Mouse (Mus musculus) liver, postnatal 0 days (tissue): ENCODE data around the gene Cmbl. TPM values are rescaled to one million over a fixed set of nuclear protein-coding genes. Genes with fewer than 3 reads are reported as not detected.
A peak's percentile ranks its signal among the peaks of the same experiment; 100 is the strongest.

Experiments
- ATAC-seq: fragments of 200-750 bp; cut with Nextera tagmentation; 2 replicates; pipeline ENCODE4 v1.8.0; 2017; ENCODE audit warnings: mild to moderate bottlenecking, moderate library complexity
- DNase-seq: peaks from one replicate; pipeline ENCODE4 v3.0.0-alpha.2; 2016
- H3K27ac ChIP-seq: fragments of 300-500 bp; sonication (generic); 2 replicates; pipeline ENCODE4 v1.5.1; 2014; ENCODE audit warnings: antibody characterized with exemption, moderate library complexity, mild to moderate bottlenecking, low read depth
- H3K27me3 ChIP-seq: fragments of 300-500 bp; sonication (generic); 2 replicates; pipeline ENCODE4 v1.6.1; 2014; ENCODE audit warnings: low read length, control low read depth, mixed read lengths; ENCODE audit not compliant: insufficient read depth
- H3K36me3 ChIP-seq: fragments of 300-500 bp; sonication (generic); replicated peaks from 2 replicates; pipeline ENCODE4 v1.6.1; 2014; ENCODE audit warnings: mild to moderate bottlenecking, control low read depth, low read length, moderate library complexity, mixed read lengths; ENCODE audit not compliant: insufficient read depth
- H3K4me1 ChIP-seq: fragments of 300-500 bp; sonication (generic); 2 replicates; pipeline ENCODE4 v1.6.1; 2014; ENCODE audit warnings: antibody characterized with exemption, mild to moderate bottlenecking, control low read depth; ENCODE audit not compliant: insufficient read depth
- H3K4me2 ChIP-seq: fragments of 300-500 bp; sonication (generic); 2 replicates; pipeline ENCODE4 v1.6.1; 2014; ENCODE audit warnings: low read depth, mild to moderate bottlenecking, low read length, moderate library complexity, mixed read lengths
- H3K4me3 ChIP-seq: fragments of 300-500 bp; sonication (generic); 2 replicates; pipeline ENCODE4 v1.5.1; 2014; ENCODE audit warnings: low read depth, low read length
- H3K9ac ChIP-seq: fragments of 300-500 bp; sonication (generic); replicated peaks from 2 replicates; pipeline ENCODE4 v1.6.1; 2014; ENCODE audit warnings: mild to moderate bottlenecking, moderate library complexity
- H3K9me3 ChIP-seq: fragments of 300-500 bp; sonication (generic); 2 replicates; pipeline ENCODE4 v1.6.1; 2016; ENCODE audit warnings: mild to moderate bottlenecking, control low read depth, low read length, mixed read lengths
- CTCF ChIP-seq: sonication (generic); IDR thresholded peaks from 2 replicates; pipeline ENCODE4 v1.5.1; 2016; ENCODE audit warnings: antibody characterized with exemption, low read depth
- EP300 ChIP-seq: IDR thresholded peaks from 2 replicates; pipeline ENCODE4 v1.6.1; 2016; ENCODE audit warnings: antibody characterized with exemption, low read depth, mild to moderate bottlenecking
- WGBS: fragments of 180-500 bp; shearing (Covaris S2); extraction: QIAGEN DNeasy Blood & Tissue Kit; methylation state at CpG from one replicate; pipeline ENCODE4 v1.1.7; 2014; ENCODE audit not compliant: insufficient replicate concordance; 5-methylcytosine and 5-hydroxymethylcytosine counted together
- polyA plus RNA-seq: library from polyadenylated mRNA; unstranded; fragments of >200 nt; fragmentation: Nextera tagmentation; extraction: Ambion mirVana; gene quantifications from 2 replicates; pipeline ENCODE4 v1.2.1, GENCODE M21; 2015

The Cmbl gene
- polyA plus RNA-seq, 1 experiment from 2014 or later, result 113 TPM

DNA sequence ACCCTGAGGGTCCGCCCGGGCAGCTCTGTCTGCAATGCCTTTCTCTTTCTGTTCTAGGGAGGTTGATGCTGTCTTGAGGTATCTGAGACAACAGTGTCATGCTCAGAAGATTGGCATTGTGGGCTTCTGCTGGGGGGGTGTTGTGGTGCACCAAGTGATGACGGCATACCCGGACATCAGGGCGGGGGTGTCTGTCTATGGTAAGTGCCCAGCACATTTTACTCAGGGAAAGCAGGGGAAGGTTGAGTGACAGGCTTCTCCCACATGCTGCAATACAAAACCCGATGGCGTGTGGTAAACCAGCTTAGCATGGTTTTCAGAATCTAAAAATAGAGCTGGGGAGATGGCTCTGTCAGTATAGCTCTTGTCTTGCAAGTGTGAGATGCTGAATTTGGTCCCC is 20.0 kb downstream of the Cmbl start:
- Histone ChIP-seq H3K27me3 (no peaks in the 10 kb centered on the region), H3K9ac (no peak overlapping the region), H3K36me3 (peaks cover 10% of the 10 kb centered on the region), H3K4me3 (no peak overlapping the region), H3K9me3 (no peaks in the 10 kb centered on the region), H3K4me1 (peaks cover 6% of the 10 kb centered on the region; the same call in 1 of the 2 replicates), H3K4me2 (no peak overlapping the region), H3K27ac (no peak overlapping the region)
- DNase-seq (no peak), ATAC-seq (no peak)
- 52% methylated on average over 7 of the region's 7 CpGs for WGBS
- TF ChIP-seq EP300, result no peak
- no peak for TF ChIP-seq CTCF

DNA sequence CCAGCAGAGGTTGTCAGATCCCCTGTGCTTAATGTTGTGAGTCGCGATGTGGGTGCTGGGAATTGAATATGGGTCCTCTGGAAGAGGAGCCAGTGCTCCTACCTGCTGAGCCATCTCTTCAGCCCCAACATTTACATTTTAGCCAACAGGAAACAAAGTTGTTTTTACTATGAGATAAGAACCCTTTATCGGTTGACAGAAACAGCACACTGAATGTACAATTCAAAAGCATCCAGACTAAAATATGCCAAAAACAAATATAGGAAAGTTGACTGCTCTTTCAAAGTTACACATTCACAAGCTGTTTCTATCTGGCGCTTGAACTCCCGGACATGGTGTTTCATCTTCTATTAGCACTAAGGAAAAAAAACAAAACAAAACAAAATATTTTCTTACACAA is 20.9 kb downstream of the Cmbl start:
- no peaks in the 10 kb centered on the region for H3K9me3 ChIP-seq
- no peak for DNase-seq
- no peaks in the 10 kb centered on the region for H3K27me3 ChIP-seq
- no peak overlapping the region for H3K4me2 ChIP-seq
- 69% methylated on average over 5 of the region's 5 CpGs for WGBS
- no peak overlapping the region for H3K4me3 ChIP-seq
- H3K9ac ChIP-seq, result no peak overlapping the region
- H3K36me3 ChIP-seq, result peaks cover 19% of the 10 kb centered on the region
- H3K4me1 ChIP-seq, result peaks cover 6% of the 10 kb centered on the region; the same call in 1 of the 2 replicates
- H3K27ac ChIP-seq, result no peak overlapping the region
- no peak for ATAC-seq
- TF ChIP-seq CTCF (no peak), EP300 (no peak; the same call in 1 of the 2 replicates)

DNA sequence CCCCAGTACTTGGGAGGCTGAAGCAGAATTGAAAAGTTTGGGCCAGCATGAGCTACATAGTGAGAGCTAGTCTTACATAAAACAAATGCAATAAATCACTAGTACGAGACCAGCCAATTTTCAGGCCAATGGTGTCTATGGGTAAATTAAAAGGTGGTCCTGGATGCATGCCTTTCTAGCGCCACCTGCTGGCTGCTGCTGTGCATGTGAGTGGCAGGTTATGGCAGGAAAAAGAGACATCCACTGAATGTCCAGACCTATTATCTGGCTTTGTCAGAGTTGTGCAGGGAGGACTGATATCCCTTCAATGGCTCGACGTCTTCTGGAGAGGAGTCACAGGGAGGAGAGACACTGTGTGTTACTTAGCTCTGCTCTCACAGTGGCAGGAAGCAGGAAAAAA is 21.3 kb downstream of the Cmbl start:
- H3K4me3 ChIP-seq, result no peak overlapping the region
- 7% methylated on average over 4 of the region's 4 CpGs for WGBS
- peak; percentile 45 for ATAC-seq
- peak; percentile 93 for DNase-seq
- H3K4me2 ChIP-seq, result no peak overlapping the region
- no peaks in the 10 kb centered on the region for H3K27me3 ChIP-seq
- H3K27ac ChIP-seq, result no peak overlapping the region
- peak; percentile 100 for TF ChIP-seq CTCF
- TF ChIP-seq EP300, result no peak
- H3K4me1 ChIP-seq, result peaks cover 6% of the 10 kb centered on the region; the same call in 1 of the 2 replicates
- no peaks in the 10 kb centered on the region for H3K9me3 ChIP-seq
- H3K36me3 ChIP-seq, result peaks cover 23% of the 10 kb centered on the region
- H3K9ac ChIP-seq, result no peak overlapping the region

DNA sequence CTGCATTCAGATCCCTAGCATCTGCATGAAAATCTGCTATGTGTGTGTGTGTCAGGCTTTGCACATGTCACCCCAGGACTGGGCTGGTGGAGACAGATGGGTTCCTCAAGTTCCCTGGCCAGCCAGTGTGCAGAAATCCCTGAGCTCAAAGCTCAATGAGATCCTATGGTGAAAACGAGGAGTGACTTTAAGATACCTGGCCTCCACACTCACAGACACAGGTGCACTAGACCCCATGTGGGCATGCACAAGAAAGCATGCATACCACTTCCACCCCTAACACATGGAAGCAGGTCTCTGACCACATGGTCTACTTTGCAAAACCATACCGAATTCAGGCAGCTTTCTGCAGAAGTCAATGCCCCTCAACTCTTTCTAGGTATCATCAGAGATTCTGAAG is 22.6 kb downstream of the Cmbl start:
- no peak overlapping the region for H3K27ac ChIP-seq
- H3K9me3 ChIP-seq, result no peaks in the 10 kb centered on the region
- no peaks in the 10 kb centered on the region for H3K27me3 ChIP-seq
- no peak for TF ChIP-seq EP300
- no peak for TF ChIP-seq CTCF
- 49% methylated on average over 2 of the region's 2 CpGs for WGBS
- no peak overlapping the region for H3K4me2 ChIP-seq
- no peak for ATAC-seq
- H3K4me1 ChIP-seq, result peaks cover 6% of the 10 kb centered on the region; the same call in 1 of the 2 replicates
- DNase-seq, result no peak
- peaks cover 36% of the 10 kb centered on the region for H3K36me3 ChIP-seq
- no peak overlapping the region for H3K9ac ChIP-seq
- no peak overlapping the region for H3K4me3 ChIP-seq

DNA sequence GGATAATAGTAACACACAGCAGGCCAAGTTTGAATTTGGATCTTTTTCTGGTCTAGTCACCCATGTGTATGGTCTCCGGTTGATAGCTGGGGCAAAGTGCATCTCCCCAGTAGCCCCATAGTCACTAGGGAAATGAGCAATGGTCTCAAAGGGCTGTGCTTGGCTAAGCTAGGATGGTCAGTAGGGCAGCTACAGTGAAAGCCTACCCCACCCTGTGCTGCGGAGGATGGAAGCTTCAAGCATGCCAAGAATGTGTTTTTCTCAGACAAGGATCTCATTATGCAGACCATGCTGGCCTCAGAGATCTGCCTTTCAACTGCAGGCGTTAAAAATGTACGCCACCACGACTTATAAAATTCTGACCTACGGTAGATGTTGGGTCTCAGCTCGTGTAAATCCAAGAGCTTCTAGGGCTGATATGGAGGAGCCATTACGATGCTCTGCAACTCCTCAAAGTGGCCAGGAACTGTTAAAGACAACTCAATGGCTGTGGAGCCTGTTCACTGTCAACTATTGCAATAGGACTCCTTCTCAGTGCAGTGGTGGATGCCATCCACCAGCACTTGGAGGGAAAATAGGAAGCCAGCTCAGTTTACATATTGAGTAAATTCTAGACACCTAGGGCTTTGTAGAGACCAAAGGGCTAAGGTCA is 23.9 kb downstream of the Cmbl start:
- DNase-seq, result no peak
- Histone ChIP-seq H3K9me3 (no peaks in the 10 kb centered on the region), H3K4me3 (no peak overlapping the region), H3K9ac (no peak overlapping the region), H3K27me3 (no peaks in the 10 kb centered on the region), H3K36me3 (peaks cover 49% of the 10 kb centered on the region), H3K4me1 (0 out of 2 replicates have a peak, but pooled peaks cover 2% of the 10 kb centered on the region), H3K27ac (no peak overlapping the region), H3K4me2 (no peak overlapping the region)
- ATAC-seq, result no peak
- WGBS, result 72% methylated on average over 8 of the region's 8 CpGs
- TF ChIP-seq EP300 (no peak), CTCF (no peak)

DNA sequence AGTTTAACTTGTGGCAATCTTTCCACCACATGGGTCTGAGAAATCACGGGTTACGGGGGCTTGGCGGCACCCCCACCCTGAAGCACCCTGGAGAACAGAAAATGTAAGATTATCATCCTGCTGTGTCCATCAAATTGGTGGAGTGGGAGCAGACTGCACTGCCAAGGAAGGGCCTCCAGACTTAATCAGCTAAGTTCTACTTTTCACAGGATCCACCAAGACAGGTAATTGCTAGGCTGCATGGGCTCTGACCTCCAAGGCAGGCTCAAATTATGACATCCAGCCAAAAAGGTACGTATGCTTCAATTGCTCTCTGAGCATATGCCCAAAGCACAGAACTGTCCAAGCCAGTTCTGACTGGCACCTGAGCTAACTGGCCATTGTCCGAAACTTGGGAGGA is 25.0 kb downstream of the Cmbl start:
- Histone ChIP-seq H3K36me3 (peaks cover 58% of the 10 kb centered on the region), H3K9ac (no peak overlapping the region)

More for the DNA sequence above, 25.0 kb downstream of the Cmbl start:
- Histone ChIP-seq H3K27ac (no peak overlapping the region), H3K9me3 (no peaks in the 10 kb centered on the region), H3K4me3 (no peak overlapping the region), H3K4me1 (no peaks in the 10 kb centered on the region), H3K27me3 (no peaks in the 10 kb centered on the region), H3K4me2 (no peak overlapping the region)
- 83% methylated on average over 5 of the region's 5 CpGs for WGBS
- ATAC-seq (no peak), DNase-seq (no peak)
- TF ChIP-seq CTCF, result no peak
- no peak for TF ChIP-seq EP300
